In the genomic region with DNA sequence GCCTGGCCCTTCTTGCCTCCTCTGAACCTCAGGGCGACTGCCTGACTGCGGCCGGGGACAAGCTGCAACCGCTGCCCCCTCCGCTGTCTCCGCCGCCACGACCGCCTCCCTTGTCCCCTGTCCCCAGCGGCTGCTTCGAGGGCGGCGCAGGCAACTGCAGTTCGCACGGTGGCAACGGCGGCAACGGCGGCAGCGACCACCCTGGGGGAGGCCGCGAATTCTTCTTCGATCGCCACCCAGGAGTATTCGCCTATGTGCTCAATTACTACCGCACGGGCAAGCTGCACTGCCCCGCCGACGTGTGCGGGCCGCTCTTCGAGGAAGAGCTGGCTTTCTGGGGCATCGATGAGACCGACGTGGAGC, we compare ENCODE assay signal across 8 mouse cellular contexts. TPM values are rescaled to one million over a fixed set of nuclear protein-coding genes. Genes with fewer than 3 reads are reported as not detected.
DNase-seq lines count a peak whose midpoint lies in the region; ATAC-seq and TF ChIP-seq lines count a peak whose summit lies in the region.

No protein-coding gene starts in this region.

- peak; percentile 56 for ATAC-seq in forebrain, embryonic 11.5 days (replicated peaks; ENCODE audit: low FRiP score)
- peak; percentile 50; the same call in 1 of the 2 replicates for ATAC-seq in kidney, embryonic 16.5 days (ENCODE audit: low FRiP score, low TSS enrichment)
- peak; percentile 22; the same call in 1 of the 2 replicates for ATAC-seq in midbrain, postnatal 0 days (ENCODE audit: low FRiP score)
- ATAC-seq in erythroblast, adult 5-6 weeks (replicated peaks; ENCODE audit: low FRiP score, poor library complexity, severe bottlenecking), result no peak

- TF ChIP-seq CTCF in heart, adult 2 months (IDR thresholded peaks at IDR 0.05), result no peak
- no peak for TF ChIP-seq CTCF in ES-Bruce4 (IDR thresholded peaks at IDR 0.05; ENCODE audit: low read depth, low read length)
- TF ChIP-seq CTCF in midbrain, postnatal 0 days (IDR thresholded peaks at IDR 0.05), result peak; percentile 9; the same call in 1 of the 2 replicates

- no peaks in the 10 kb centered on the region for H3K9me3 ChIP-seq in ES-Bruce4 (replicated peaks; ENCODE audit: control insufficient read depth, insufficient read depth, low read length, poor library complexity, severe bottlenecking)
- no peaks in the 10 kb centered on the region for H3K9me3 ChIP-seq in forebrain, embryonic 11.5 days (ENCODE audit: control insufficient read depth, low read length)
- H3K9me3 ChIP-seq in kidney, embryonic 16.5 days (ENCODE audit: low read length), result no peaks in the 10 kb centered on the region
- H3K9me3 ChIP-seq in midbrain, postnatal 0 days (ENCODE audit: low read length), result no peaks in the 10 kb centered on the region

- H3K36me3 ChIP-seq in heart, adult 2 months (ENCODE audit: control insufficient read depth, insufficient read depth, low read length), result no peaks in the 10 kb centered on the region
- no peaks in the 10 kb centered on the region for H3K36me3 ChIP-seq in ES-Bruce4 (ENCODE audit: control insufficient read depth, insufficient read depth, low read length, poor library complexity, severe bottlenecking)
- H3K36me3 ChIP-seq in forebrain, embryonic 11.5 days (ENCODE audit: control insufficient read depth, insufficient read depth, low read length), result no peaks in the 10 kb centered on the region
- H3K36me3 ChIP-seq in kidney, embryonic 16.5 days (ENCODE audit: insufficient read depth, low read length), result no peaks in the 10 kb centered on the region
- H3K36me3 ChIP-seq in midbrain, postnatal 0 days (ENCODE audit: insufficient read depth, low read length), result no peaks in the 10 kb centered on the region

- TF ChIP-seq EP300 in heart, adult 2 months (IDR thresholded peaks at IDR 0.05; ENCODE audit: insufficient read depth, low read depth, low read length), result no peak
- TF ChIP-seq EP300 in ES-Bruce4 (IDR thresholded peaks at IDR 0.05; ENCODE audit: insufficient read depth, low read depth, low read length), result no peak

- 1% methylated on average over 35 of the region's 36 CpGs for WGBS in heart, adult 2 months
- under 1% methylated on average over 36 of the region's 36 CpGs for WGBS in forebrain, embryonic 11.5 days
- WGBS in kidney, embryonic 16.5 days, result under 1% methylated on average over 35 of the region's 36 CpGs
- WGBS in midbrain, postnatal 0 days, result under 1% methylated on average over 36 of the region's 36 CpGs

- peak overlapping the region; percentile 95 for H3K4me2 ChIP-seq in forebrain, embryonic 11.5 days (ENCODE audit: low read depth, low read length, severe bottlenecking)
- H3K4me2 ChIP-seq in kidney, embryonic 16.5 days (replicated peaks; ENCODE audit: low read depth, low read length), result peak overlapping the region; percentile 97
- H3K4me2 ChIP-seq in midbrain, postnatal 0 days (ENCODE audit: low read depth, low read length, poor library complexity, severe bottlenecking), result peak overlapping the region; percentile 86

- TF ChIP-seq POLR2A in heart, adult 2 months (IDR thresholded peaks at IDR 0.05; ENCODE audit: insufficient read depth, low read depth, low read length), result no peak
- TF ChIP-seq POLR2A in ES-Bruce4 (IDR thresholded peaks at IDR 0.05; ENCODE audit: insufficient read depth, low read length), result no peak

- H3K27ac ChIP-seq in heart, adult 2 months, result no peak overlapping the region
- no peak overlapping the region for H3K27ac ChIP-seq in ES-Bruce4 (ENCODE audit: insufficient read depth, low read length)
- H3K27ac ChIP-seq in forebrain, embryonic 11.5 days (ENCODE audit: low read depth, low read length), result no peak overlapping the region
- no peak overlapping the region for H3K27ac ChIP-seq in kidney, embryonic 16.5 days (ENCODE audit: low read length)
- no peak overlapping the region for H3K27ac ChIP-seq in midbrain, postnatal 0 days (ENCODE audit: low read depth, low read length)

- H3K27me3 ChIP-seq in heart, adult 2 months (ENCODE audit: control insufficient read depth, insufficient read depth, low read length), result peaks cover 15% of the 10 kb centered on the region
- peaks cover 9% of the 10 kb centered on the region for H3K27me3 ChIP-seq in ES-Bruce4 (ENCODE audit: control insufficient read depth, insufficient read depth, low read length, poor library complexity, severe bottlenecking)
- peaks cover 29% of the 10 kb centered on the region for H3K27me3 ChIP-seq in forebrain, embryonic 11.5 days (ENCODE audit: control insufficient read depth, insufficient read depth, low read length)
- H3K27me3 ChIP-seq in kidney, embryonic 16.5 days (ENCODE audit: insufficient read depth, low read length), result peaks cover 35% of the 10 kb centered on the region
- H3K27me3 ChIP-seq in midbrain, postnatal 0 days (ENCODE audit: insufficient read depth, low read length), result 0 out of 2 replicates have a peak, but pooled peaks cover 3% of the 10 kb centered on the region

- H3K4me1 ChIP-seq in heart, adult 2 months (ENCODE audit: control insufficient read depth, insufficient read depth, low read length), result no peaks in the 10 kb centered on the region
- no peaks in the 10 kb centered on the region for H3K4me1 ChIP-seq in ES-Bruce4 (ENCODE audit: control insufficient read depth, insufficient read depth, low read length)
- peaks cover 8% of the 10 kb centered on the region; the same call in 1 of the 2 replicates for H3K4me1 ChIP-seq in forebrain, embryonic 11.5 days (replicated peaks; ENCODE audit: control insufficient read depth, insufficient read depth, low read length)
- H3K4me1 ChIP-seq in kidney, embryonic 16.5 days (ENCODE audit: insufficient read depth, low read length), result peaks cover 17% of the 10 kb centered on the region; the same call in 1 of the 2 replicates
- H3K4me1 ChIP-seq in midbrain, postnatal 0 days (ENCODE audit: insufficient read depth, low read length), result peaks cover 5% of the 10 kb centered on the region; the same call in 1 of the 2 replicates

- DNase-seq in heart, adult 2 months, result peak in 1 of 2 experiments; percentile 17
- no peak for DNase-seq in heart, adult 9 months (ENCODE audit: low spot score in 2 of 2)
- DNase-seq in forebrain, embryonic 11.5 days (ENCODE audit: low spot score), result peak; percentile 75
- no peak for DNase-seq in midbrain, postnatal 0 days (ENCODE audit: low spot score)
- DNase-seq in MN1 (ENCODE audit: low spot score), result no peak

- peak overlapping the region; percentile 38 for H3K9ac ChIP-seq in heart, adult 2 months (ENCODE audit: low read depth, low read length)
- no peak overlapping the region for H3K9ac ChIP-seq in ES-Bruce4 (ENCODE audit: low read depth, poor library complexity, severe bottlenecking)
- H3K9ac ChIP-seq in forebrain, embryonic 11.5 days (ENCODE audit: low read length), result peak overlapping the region; percentile 50
- peak overlapping the region; percentile 75 for H3K9ac ChIP-seq in kidney, embryonic 16.5 days (replicated peaks; ENCODE audit: low read length)
- peak overlapping the region; percentile 72 for H3K9ac ChIP-seq in midbrain, postnatal 0 days (replicated peaks; ENCODE audit: low read length, poor library complexity, severe bottlenecking)

- intact Hi-C loops in heart, adult 2 months (cut with DNase I), result no loop called here

- H3K4me3 ChIP-seq in heart, adult 2 months, result peak overlapping the region; percentile 8; the same call in 1 of the 2 replicates
- peak overlapping the region; percentile 57 for H3K4me3 ChIP-seq in ES-Bruce4 (ENCODE audit: low read depth, low read length)
- peak overlapping the region; percentile 48 for H3K4me3 ChIP-seq in forebrain, embryonic 11.5 days (ENCODE audit: low read depth, low read length)
- peak overlapping the region; percentile 63 for H3K4me3 ChIP-seq in kidney, embryonic 16.5 days (ENCODE audit: low read length)
- H3K4me3 ChIP-seq in midbrain, postnatal 0 days (ENCODE audit: low read depth, low read length), result peak overlapping the region; percentile 68

- no peaks in the 10 kb centered on the region for H3K79me2 ChIP-seq in heart, adult 2 months (replicated peaks; ENCODE audit: control insufficient read depth, insufficient read depth, low read length)

RNA-seq across cellular contexts. Expression of a gene that starts 0.9 kb away (rescaled TPM):
- under 1 TPM; 0.39 to 0.41 TPM for total RNA-seq in heart, adult 2 months (2021)
- polyA plus RNA-seq in heart, adult 2 months (2012; rRNA removed), result 0.44 and 0.49 TPM in 2 replicates
- 0.12 TPM in 1 of 2 replicates, not detected in the other for polyA plus RNA-seq in ES-Bruce4 (2011; ENCODE audit: insufficient read depth, insufficient read length, low read depth, missing spikeins)
- 1.2 and 1.6 TPM in 2 replicates for polyA plus RNA-seq in forebrain, embryonic 11.5 days (2014; fragmentation: Nextera tagmentation; extraction: Ambion mirVana)
- polyA plus RNA-seq in kidney, embryonic 16.5 days (2015; fragmentation: Nextera tagmentation; extraction: Ambion mirVana), result 5.8 and 6.7 TPM in 2 replicates
- total RNA-seq in midbrain, postnatal 0 days (2014; rRNA removed), result 20.6 and 23.7 TPM in 2 replicates
- 7.0 and 7.2 TPM in 2 replicates for polyA plus RNA-seq in midbrain, postnatal 0 days (2015; fragmentation: Nextera tagmentation; extraction: Ambion mirVana)
- total RNA-seq in erythroblast, adult 5-6 weeks (2015; ENCODE audit: low replicate concordance), result not detected in 2 replicates
- not detected in 2 replicates for total RNA-seq in erythroblast, adult 5-6 weeks (2017; ENCODE audit: low replicate concordance)

Comparison
In these comparisons a context has a peak if more than half of its experiments do, and no peak if none do; other contexts are left out.
1. H3K4me3 ChIP-seq: peak in every context shown above with its lines; median percentile 68 in midbrain, postnatal 0 days; 63 in kidney, embryonic 16.5 days; 57 in ES-Bruce4; 48 in forebrain, embryonic 11.5 days; 8 in heart, adult 2 months.